Mouse (Mus musculus) cortical plate, adult 2 months (tissue): ENCODE data around the gene Tcf12.

Experiments used
- CTCF ChIP-seq: fragments of 200-500 bp; IDR thresholded peaks from 2 replicates; pipeline ENCODE4 v1.5.1; 2011; ENCODE audit warnings: mild to moderate bottlenecking, control low read depth, low read length; ENCODE audit not compliant: insufficient read depth; ENCODE audit errors: extremely low read depth
- POLR2A ChIP-seq: fragments of 200-500 bp; IDR thresholded peaks from 2 replicates; pipeline ENCODE4 v1.6.1; 2011; ENCODE audit warnings: mild to moderate bottlenecking, low read length, control low read depth; ENCODE audit not compliant: insufficient read depth; ENCODE audit errors: extremely low read depth

GRCm38 (mm10) chr9:71879415-71879814 is 232.3 kb downstream of the Tcf12 start:
- TF ChIP-seq CTCF: no peak
- no peak for TF ChIP-seq POLR2A
